Mouse (Mus musculus) gastrocnemius, postnatal 36 days (tissue): Measurements from ENCODE around the gene Impg1. TPM values are rescaled to one million over a fixed set of nuclear protein-coding genes. Genes with fewer than 3 reads are reported as not detected.
"Not testable (repeated sequence)": the region's sequence is repeated elsewhere in the genome, so short reads cannot be mapped to it uniquely, and the experiment has no call there.

Experiments
- DNase-seq, 2 experiments: peaks; one replicate each; pipeline ENCODE4 v3.0.0; 2022
- intact Hi-C: fragments of 180-260 bp; cut with DNase I; formaldehyde crosslinking; loops from one replicate; pipeline ENCODE4 v1.15.1; 2025
- total RNA-seq, 2 experiments: library from RNA; stranded (reverse); gene quantifications; 2 replicates each; pipeline ENCODE4 v1.2.3; 2021

Gene Impg1
- total RNA-seq, 2 experiments from 2014 or later, result 0.08 to 0.10 TPM

DNA sequence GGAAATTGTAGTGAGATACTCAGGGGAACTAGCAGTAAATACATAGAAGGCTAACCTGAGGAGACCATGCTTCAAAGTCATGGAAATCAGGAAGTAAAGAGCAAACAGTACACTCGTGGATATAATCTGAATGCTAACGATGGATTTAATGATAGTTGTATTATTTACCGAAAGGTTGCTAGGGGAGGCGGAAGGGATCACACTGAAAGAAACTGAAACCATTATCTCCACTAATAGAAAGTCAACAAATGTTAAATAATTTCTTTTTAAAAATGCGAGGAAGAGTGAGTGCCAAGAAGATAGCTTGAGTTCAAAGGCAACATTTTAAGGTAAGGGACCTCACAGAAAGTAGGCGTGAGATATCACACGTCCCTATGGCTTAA lies 114.0 kb downstream of the Impg1 start:
- intact Hi-C loops, result no loop called here
- DNase-seq, result no peak

GRCm38 (mm10) chr9:80344451-80345000 lies 120.8 kb downstream of the Impg1 start:
- intact Hi-C loops, result no loop called here
- DNase-seq, result no peak

- intact Hi-C loops, result no loop called here
- DNase-seq, result no peak
Observed at GRCm38 (mm10) chr9:80342520-80342919, 122.8 kb downstream of the Impg1 start.

DNA sequence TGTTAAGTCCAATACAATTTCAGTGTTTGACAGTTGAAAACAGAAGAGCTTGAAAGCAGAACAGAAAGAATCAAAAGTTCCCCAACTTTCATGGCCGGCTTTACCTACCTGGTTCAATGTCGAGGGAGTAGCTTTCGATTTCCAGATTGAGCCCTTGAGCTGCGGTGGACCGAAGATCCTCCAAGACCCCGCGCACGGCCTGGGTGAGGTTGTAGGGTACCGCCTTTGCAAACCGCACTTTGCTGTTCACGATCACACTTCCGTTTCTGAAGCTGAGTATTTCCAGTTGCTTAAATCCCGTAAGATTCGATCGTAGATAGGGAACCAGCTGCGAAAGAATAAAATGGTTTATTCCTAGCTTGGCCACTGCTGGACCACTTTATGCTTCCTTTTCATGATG lies 123.5 kb downstream of the Impg1 start:
- intact Hi-C loops, result no loop called here
- no peak for DNase-seq

DNA sequence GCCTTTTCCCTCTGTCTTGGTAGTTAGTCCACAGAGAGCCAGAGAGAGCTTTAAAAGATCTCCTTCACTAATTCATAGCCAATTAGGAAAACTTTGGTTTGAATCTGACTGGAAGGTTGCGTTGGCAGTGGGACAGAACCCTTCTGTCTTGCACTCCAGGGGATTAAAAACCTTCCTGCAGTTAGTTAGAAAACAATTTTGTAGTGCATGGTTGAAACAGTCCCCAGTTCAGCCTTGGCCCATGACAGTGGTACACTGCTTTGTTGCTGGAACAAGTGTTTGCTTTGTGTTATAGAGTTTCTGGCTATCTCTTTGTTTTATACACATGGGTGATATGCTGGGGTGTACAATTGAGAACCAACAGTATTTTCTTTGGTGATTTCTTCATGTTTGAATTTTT lies 124.4 kb downstream of the Impg1 start:
- intact Hi-C loops, result no loop called here
- DNase-seq, result no peak

GRCm38 (mm10) chr9:80338026-80338425 lies 127.3 kb downstream of the Impg1 start:
- intact Hi-C loops, result no loop called here
- no peak for DNase-seq

GRCm38 (mm10) chr9:80335660-80336357 lies 129.5 kb downstream of the Impg1 start:
- intact Hi-C loops, result no loop called here
- DNase-seq, result no peak

GRCm38 (mm10) chr9:80333998-80334605 lies 131.2 kb downstream of the Impg1 start:
- intact Hi-C loops, result no loop called here
- DNase-seq, result no peak

DNA sequence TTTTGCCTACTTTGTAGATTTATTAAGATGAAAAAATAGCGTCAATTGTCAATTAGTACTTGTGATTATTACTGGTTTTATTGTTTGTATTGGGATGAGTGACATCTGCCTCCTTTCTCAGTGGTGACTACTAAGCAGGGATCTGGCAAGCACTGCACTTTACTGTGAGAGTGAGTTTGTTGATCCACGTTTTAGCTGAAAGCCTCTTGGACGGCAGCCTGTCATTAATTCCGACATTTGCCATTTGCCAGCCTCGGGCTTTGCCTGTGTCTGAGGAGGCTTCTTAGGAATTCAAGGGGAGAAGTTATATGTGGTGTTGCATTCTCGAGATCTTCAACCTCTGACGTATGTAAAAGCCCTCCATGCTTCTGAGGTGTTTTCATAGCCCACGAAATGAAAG lies 131.8 kb downstream of the Impg1 start:
- no peak for DNase-seq
- intact Hi-C loops, result no loop called here

GRCm38 (mm10) chr9:80332153-80332552 lies 133.1 kb downstream of the Impg1 start:
- no peak for DNase-seq
- intact Hi-C loops, result no loop called here

- DNase-seq, intact Hi-C loops: not testable (repeated sequence)
Observed at GRCm38 (mm10) chr9:80321051-80321887, 144.0 kb downstream of the Impg1 start.

- no peak for DNase-seq
- intact Hi-C loops, result no loop called here
Observed at GRCm38 (mm10) chr9:80318027-80318426, 147.3 kb downstream of the Impg1 start.

DNA sequence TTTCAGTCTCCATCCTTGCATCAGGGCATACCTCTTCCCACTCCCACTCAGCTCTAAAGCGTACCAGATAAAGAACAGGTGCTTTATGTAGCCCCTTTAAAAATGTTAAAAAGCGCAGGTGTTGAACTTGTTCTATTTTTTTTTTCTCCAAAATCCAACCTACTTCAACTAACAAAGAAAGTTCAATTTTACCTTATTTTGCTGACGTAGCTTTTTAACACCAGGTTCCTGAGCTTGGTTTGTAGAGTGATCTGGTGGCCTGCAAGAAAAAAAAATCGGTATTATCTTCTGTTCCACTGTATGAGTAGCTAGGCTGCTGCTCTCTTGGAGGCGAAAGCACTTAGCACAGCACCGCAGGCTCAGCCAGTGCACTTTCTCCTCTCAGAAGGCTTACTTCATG lies 149.4 kb downstream of the Impg1 start:
- no peak for DNase-seq
- intact Hi-C loops, result no loop called here

DNA sequence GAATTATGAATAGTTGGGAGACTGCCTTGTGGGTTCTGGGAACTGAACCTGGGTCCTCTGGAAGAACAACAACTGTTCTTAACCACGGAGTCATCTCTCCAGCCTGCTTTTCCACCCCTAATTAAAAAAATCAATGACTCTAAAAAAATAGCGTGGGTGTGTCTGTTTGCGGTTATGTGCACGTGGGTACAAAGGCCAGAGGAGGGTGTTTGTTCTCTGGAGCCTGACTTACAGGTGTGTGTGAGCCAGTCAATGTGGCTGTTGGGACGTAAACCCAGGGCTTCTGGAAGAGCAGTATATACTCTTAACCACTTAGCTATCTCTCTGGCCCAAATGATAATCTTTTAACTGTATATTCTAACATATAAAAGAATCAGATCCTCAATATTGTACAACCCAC lies 151.7 kb downstream of the Impg1 start:
- intact Hi-C loops, result no loop called here
- DNase-seq, result no peak

DNA sequence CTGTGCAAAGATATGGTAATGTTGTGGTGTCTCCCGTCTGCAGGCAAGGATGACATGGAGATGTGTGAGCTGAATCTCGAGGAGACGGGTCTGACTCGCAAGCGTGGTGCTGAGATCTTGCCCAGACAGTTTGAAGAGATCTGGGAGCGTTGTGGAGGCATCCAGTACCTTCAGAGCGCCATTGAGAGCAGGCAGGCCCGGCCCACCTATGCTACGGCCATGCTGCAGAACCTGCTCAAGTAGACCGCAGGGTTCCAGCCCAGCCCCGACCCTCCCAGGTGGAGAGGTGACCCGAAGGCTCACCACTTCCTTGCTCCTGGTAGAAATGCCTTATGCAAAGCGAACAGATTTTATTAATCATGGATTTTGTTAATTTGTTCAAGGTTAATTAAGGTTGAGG lies 157.7 kb downstream of the Impg1 start:
- intact Hi-C loops, result no loop called here
- no peak for DNase-seq

- no peak for DNase-seq
- intact Hi-C loops, result no loop called here
Observed at GRCm38 (mm10) chr9:80306853-80307252, 158.4 kb downstream of the Impg1 start.

DNA sequence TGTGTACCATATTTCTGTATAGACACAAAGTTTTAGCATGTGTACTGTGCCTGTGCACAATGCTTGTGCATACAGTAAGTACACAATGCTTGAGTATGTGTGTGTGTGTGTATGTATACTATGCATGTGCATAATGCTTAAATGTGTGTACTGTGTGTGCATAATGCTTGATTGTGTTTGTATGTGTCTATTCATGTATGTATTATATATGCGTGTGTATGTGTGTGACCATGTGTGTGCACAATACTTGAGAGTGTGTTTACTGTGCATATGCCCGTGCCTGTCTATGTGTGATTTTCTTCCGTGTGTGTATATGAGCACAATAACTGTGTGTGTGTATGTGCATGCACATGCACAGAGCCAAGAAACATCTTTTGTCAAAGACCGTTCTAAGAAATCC lies 158.9 kb downstream of the Impg1 start:
- intact Hi-C loops, result no loop called here
- no peak for DNase-seq

- no peak for DNase-seq
- intact Hi-C loops, result no loop called here
Observed at GRCm38 (mm10) chr9:80303518-80303917, 161.8 kb downstream of the Impg1 start.

DNA sequence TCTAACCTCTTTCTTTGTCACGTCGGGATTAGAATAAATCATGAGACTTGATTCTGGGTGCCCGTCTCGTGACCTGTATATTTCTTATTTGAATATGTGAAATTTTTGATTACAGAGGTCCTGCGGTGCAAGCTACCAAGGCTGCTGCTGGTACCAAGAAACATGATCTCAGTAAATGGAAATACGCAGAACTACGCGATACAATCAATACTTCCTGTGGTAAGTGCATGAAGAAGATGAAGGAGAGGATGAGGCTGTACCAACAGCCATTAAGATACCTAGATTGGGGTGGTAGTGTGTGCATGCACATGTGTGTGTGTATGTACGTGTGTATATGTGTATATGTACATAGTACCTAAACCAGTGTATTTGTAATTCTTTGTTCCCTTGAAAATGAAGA lies 166.2 kb downstream of the Impg1 start:
- intact Hi-C loops, result no loop called here

GRCm38 (mm10) chr9:80296086-80296485 lies 169.2 kb downstream of the Impg1 start:
- intact Hi-C loops, result no loop called here
- no peak for DNase-seq

More for the DNA sequence above, 166.2 kb downstream of the Impg1 start:
- DNase-seq, result no peak

DNA sequence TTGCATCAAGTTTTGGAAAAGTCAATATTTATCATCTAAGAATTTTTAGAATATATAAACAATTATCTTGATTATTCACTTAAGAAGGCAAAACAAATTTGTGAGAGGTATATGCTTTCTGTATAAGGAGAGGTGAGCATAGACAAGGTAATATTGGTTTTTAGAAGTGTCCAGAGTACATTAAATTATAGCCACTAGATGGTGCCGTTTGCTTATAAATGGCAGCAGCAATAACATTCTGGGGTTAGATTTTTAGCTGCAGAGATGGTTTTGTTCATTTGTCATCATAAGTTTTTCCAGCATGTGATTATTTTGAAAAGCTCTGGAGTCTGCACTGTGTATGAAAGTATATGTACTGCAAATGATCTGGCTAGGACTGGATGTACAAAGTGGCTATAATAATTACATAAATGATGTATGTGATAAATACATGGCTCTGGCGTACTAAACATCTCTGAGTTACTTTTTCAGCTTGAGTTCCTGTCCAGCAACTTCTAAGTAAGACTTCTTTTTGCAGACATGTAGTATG lies 172.2 kb downstream of the Impg1 start:
- DNase-seq, result no peak
- intact Hi-C loops, result no loop called here
